Mouse (Mus musculus) liver, embryonic 14.5 days (tissue): ENCODE measurements around the gene Trmt13. TPM values are rescaled to one million over a fixed set of nuclear protein-coding genes. Genes with fewer than 3 reads are reported as not detected.

Source experiments
- ATAC-seq: fragments of 200-750 bp; cut with Nextera tagmentation; 2 replicates; pipeline ENCODE4 v1.8.0; 2017; ENCODE audit warnings: moderate number of reproducible peaks, mild to moderate bottlenecking, moderate library complexity; ENCODE audit not compliant: insufficient read depth
- DNase-seq, 3 experiments: peaks; one replicate each; pipeline ENCODE4 v3.0.0-alpha.2; 2012 to 2013; ENCODE audit warnings: low read depth in 3 of 3, low spot score in 3 of 3
- H3K27ac ChIP-seq: fragments of 300-500 bp; sonication (generic); 2 replicates; pipeline ENCODE4 v1.5.1; 2014; ENCODE audit warnings: moderate library complexity, mild to moderate bottlenecking, control low read depth, inconsistent platforms
- H3K27me3 ChIP-seq: fragments of 300-500 bp; sonication (generic); 2 replicates; pipeline ENCODE4 v1.6.1; 2014; ENCODE audit warnings: mild to moderate bottlenecking, low read length, moderate library complexity; ENCODE audit not compliant: control insufficient read depth, insufficient read depth
- H3K36me3 ChIP-seq: fragments of 300-500 bp; sonication (generic); replicated peaks from 2 replicates; pipeline ENCODE4 v1.6.1; 2014; ENCODE audit warnings: low read depth; ENCODE audit not compliant: control insufficient read depth, insufficient read depth
- H3K4me1 ChIP-seq, 2 experiments: fragments of 200-500 bp in 1 of 2; fragments of 300-500 bp in 1 of 2; sonication (generic) in 1 of 2; replicated peaks; 2 replicates each; pipeline ENCODE4 v1.6.1; 2012 to 2014; ENCODE audit warnings: antibody characterized with exemption in 1 of 2, inconsistent platforms in 1 of 2, low read length in 1 of 2; ENCODE audit not compliant: control insufficient read depth in 2 of 2, insufficient read depth in 2 of 2
- H3K4me2 ChIP-seq: fragments of 300-500 bp; sonication (generic); 2 replicates; pipeline ENCODE4 v1.6.1; 2014; ENCODE audit warnings: low read depth, mild to moderate bottlenecking, control low read depth, moderate library complexity
- H3K4me3 ChIP-seq, 2 experiments: fragments of 200-500 bp in 1 of 2; fragments of 300-500 bp in 1 of 2; sonication (generic) in 1 of 2; 2 replicates each; pipeline ENCODE4 v1.5.1; 2012 to 2014; ENCODE audit warnings: low read depth in 2 of 2, low read length in 2 of 2, mild to moderate bottlenecking in 2 of 2, control low read depth in 1 of 2, inconsistent platforms in 1 of 2, moderate library complexity in 1 of 2; ENCODE audit not compliant: insufficient read depth in 1 of 2
- H3K9ac ChIP-seq: fragments of 300-500 bp; sonication (generic); replicated peaks from 2 replicates; pipeline ENCODE4 v1.6.1; 2014; ENCODE audit warnings: mild to moderate bottlenecking, control low read depth, moderate library complexity
- H3K9me3 ChIP-seq: fragments of 300-500 bp; sonication (generic); 2 replicates; pipeline ENCODE4 v1.6.1; 2016; ENCODE audit warnings: low read length, mixed read lengths; ENCODE audit not compliant: control insufficient read depth
- CTCF ChIP-seq: IDR thresholded peaks from 2 replicates; pipeline ENCODE4 v1.5.1; 2016; ENCODE audit warnings: antibody characterized with exemption, low read depth, control low read depth
- EP300 ChIP-seq: IDR thresholded peaks from 2 replicates; pipeline ENCODE4 v1.6.1; 2016; ENCODE audit warnings: antibody characterized with exemption, low read depth
- WGBS: fragments of 180-500 bp; shearing (Covaris S2); extraction: QIAGEN DNeasy Blood & Tissue Kit; methylation state at CpG from one replicate; pipeline ENCODE4 v1.1.7; 2014; ENCODE audit not compliant: insufficient replicate concordance; 5-methylcytosine and 5-hydroxymethylcytosine counted together
- polyA plus RNA-seq, 2 experiments: library from polyadenylated mRNA; depleted of rRNA in 1 of 2; stranded (reverse) in 1 of 2; unstranded in 1 of 2; fragments of >200 nt; fragmentation: Nextera tagmentation in 1 of 2; extraction: Ambion mirVana in 1 of 2; gene quantifications; 2 replicates each; pipeline versions ENCODE4 v1.2.1 to v1.2.3; 2012 to 2014

Trmt13 gene
- polyA plus RNA-seq, 2 experiments, result 7.3 to 7.8 TPM

GRCm38 (mm10) chr3:116536428-116537199 lies 77.8 kb downstream of the Trmt13 start:
- no peak overlapping the region for H3K4me3 ChIP-seq
- H3K4me1 ChIP-seq, result peaks cover 0 to 4% of the 10 kb centered on the region in 2 experiments; a peak in 1 of 4 replicates
- ATAC-seq, result peak; percentile 78
- H3K27me3 ChIP-seq, result no peaks in the 10 kb centered on the region
- peak in 2 of 3 experiments; percentile 25 to 42 for DNase-seq
- H3K27ac ChIP-seq, result no peak overlapping the region
- TF ChIP-seq EP300 (no peak), CTCF (no peak)
- no peaks in the 10 kb centered on the region for H3K36me3 ChIP-seq
- no peaks in the 10 kb centered on the region for H3K9me3 ChIP-seq
- H3K4me2 ChIP-seq, result no peak overlapping the region
- no peak overlapping the region for H3K9ac ChIP-seq
- WGBS, result 43% methylated on average over 16 of the region's 16 CpGs

Other genes with a start within 250 kb of the Trmt13 start
- 0.90 and 1.3 TPM in 2 replicates for gene Cdc14a, start 190.6 kb downstream of the Trmt13 start, polyA plus RNA-seq (2012; rRNA removed)
- gene Cdc14a, start 190.6 kb downstream of the Trmt13 start, polyA plus RNA-seq (2014; fragmentation: Nextera tagmentation; extraction: Ambion mirVana), result 1.8 and 2.5 TPM in 2 replicates
- 11.4 and 18.6 TPM in 2 replicates for gene Rtca, start 106.4 kb downstream of the Trmt13 start, polyA plus RNA-seq (2012; rRNA removed)
- gene Rtca, start 106.4 kb downstream of the Trmt13 start, polyA plus RNA-seq (2014; fragmentation: Nextera tagmentation; extraction: Ambion mirVana), result 27.3 TPM in 2 replicates
- gene Dbt, start 101.5 kb downstream of the Trmt13 start, polyA plus RNA-seq (2012; rRNA removed), result 6.7 and 10.0 TPM in 2 replicates
- 5.8 and 6.0 TPM in 2 replicates for gene Dbt, start 101.5 kb downstream of the Trmt13 start, polyA plus RNA-seq (2014; fragmentation: Nextera tagmentation; extraction: Ambion mirVana)
- gene Lrrc39, start 51.6 kb downstream of the Trmt13 start, polyA plus RNA-seq (2012; rRNA removed), result 2.2 and 2.6 TPM in 2 replicates
- gene Lrrc39, start 51.6 kb downstream of the Trmt13 start, polyA plus RNA-seq (2014; fragmentation: Nextera tagmentation; extraction: Ambion mirVana), result 3.1 TPM in 2 replicates
- 4.7 and 7.7 TPM in 2 replicates for gene Sass6, start 19.6 kb downstream of the Trmt13 start, polyA plus RNA-seq (2012; rRNA removed)
- gene Sass6, start 19.6 kb downstream of the Trmt13 start, polyA plus RNA-seq (2014; fragmentation: Nextera tagmentation; extraction: Ambion mirVana), result 16.1 and 18.9 TPM in 2 replicates
- 12.3 and 15.5 TPM in 2 replicates for gene Mfsd14a, start 48.1 kb upstream of the Trmt13 start, polyA plus RNA-seq (2012; rRNA removed)
- gene Mfsd14a, start 48.1 kb upstream of the Trmt13 start, polyA plus RNA-seq (2014; fragmentation: Nextera tagmentation; extraction: Ambion mirVana), result 33.0 and 35.1 TPM in 2 replicates
- gene Gm43191, start 66.7 kb upstream of the Trmt13 start, polyA plus RNA-seq (2012; rRNA removed), result not detected in 2 replicates
- not detected in 2 replicates for gene Gm43191, start 66.7 kb upstream of the Trmt13 start, polyA plus RNA-seq (2014; fragmentation: Nextera tagmentation; extraction: Ambion mirVana)
- 6.1 and 7.6 TPM in 2 replicates for gene Slc35a3, start 98.2 kb upstream of the Trmt13 start, polyA plus RNA-seq (2012; rRNA removed)
- 6.0 and 6.5 TPM in 2 replicates for gene Slc35a3, start 98.2 kb upstream of the Trmt13 start, polyA plus RNA-seq (2014; fragmentation: Nextera tagmentation; extraction: Ambion mirVana)
- 2.1 and 2.6 TPM in 2 replicates for gene Agl, start 193.6 kb upstream of the Trmt13 start, polyA plus RNA-seq (2012; rRNA removed)
- 4.4 and 4.6 TPM in 2 replicates for gene Agl, start 193.6 kb upstream of the Trmt13 start, polyA plus RNA-seq (2014; fragmentation: Nextera tagmentation; extraction: Ambion mirVana)
- 13.5 and 20.5 TPM in 2 replicates for gene Frrs1, start 244.9 kb upstream of the Trmt13 start, polyA plus RNA-seq (2012; rRNA removed)
- 30.5 and 31.4 TPM in 2 replicates for gene Frrs1, start 244.9 kb upstream of the Trmt13 start, polyA plus RNA-seq (2014; fragmentation: Nextera tagmentation; extraction: Ambion mirVana)